Mouse (Mus musculus) liver, embryonic 18 days (tissue): ENCODE measurements around the gene Cpeb2. TPM values are rescaled to one million over a fixed set of nuclear protein-coding genes. Genes with fewer than 3 reads are reported as not detected.

Experiments used
- polyA plus RNA-seq: library from polyadenylated mRNA; depleted of rRNA; stranded (reverse); fragments of >200 nt; gene quantifications from 2 replicates; pipeline ENCODE4 v1.2.3, GENCODE M21; 2012; rRNA removed

Gene Cpeb2
- 3.3 and 4.4 TPM in 2 replicates for polyA plus RNA-seq

DNA sequence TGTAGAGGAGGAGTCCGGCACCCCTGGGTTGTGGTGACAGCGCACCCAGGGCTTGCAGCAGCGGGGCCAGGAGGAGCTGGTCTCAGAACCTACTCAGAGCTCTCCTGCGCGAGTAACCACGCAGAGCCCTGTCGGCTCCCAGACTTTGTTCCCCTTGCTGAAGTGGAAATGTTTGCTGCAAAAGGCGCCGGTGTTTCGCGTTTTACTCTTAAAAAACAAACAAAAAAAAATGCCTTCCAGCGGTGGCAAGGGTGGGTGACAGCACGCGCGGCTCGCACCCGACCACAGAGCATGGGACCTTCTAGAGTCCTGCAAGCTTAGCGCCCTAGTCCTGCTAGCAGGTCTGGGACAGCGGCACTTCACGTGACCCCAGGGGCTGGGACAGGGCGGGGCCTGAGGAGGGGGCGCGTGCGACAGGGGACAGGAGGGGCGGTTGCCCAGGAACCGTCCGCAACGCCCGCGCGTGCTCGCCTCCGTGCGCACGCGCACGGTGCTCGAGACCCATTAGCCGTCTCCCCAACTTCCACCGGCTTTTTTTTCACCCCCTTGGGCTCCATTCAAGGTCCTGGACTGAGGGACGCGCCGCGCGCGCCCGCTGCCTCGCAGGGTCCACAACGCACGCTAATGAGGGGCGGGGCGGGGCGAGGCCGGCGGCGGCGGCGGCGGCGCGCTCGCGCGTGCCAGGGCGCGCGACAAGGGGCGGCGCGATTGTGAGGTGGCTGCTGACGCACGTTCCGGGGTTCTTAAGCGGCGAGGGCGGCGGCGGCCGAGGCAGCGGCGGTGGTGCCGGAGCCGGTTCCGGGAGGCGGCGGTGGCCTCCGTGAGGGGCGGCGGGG is at the start of gene Cpeb2:
Cpeb2 (plus strand) TSS at position 691 of the 836 bp plus-strand sequence.

